Mouse (Mus musculus) kidney, adult 8-10 months (tissue): Measurements from ENCODE around the gene Ager.

Experiments
- DNase-seq, 2 experiments: peaks; one replicate each; pipeline ENCODE4 v3.0.0; 2022

Gene Ager

GRCm38 (mm10) chr17:34635671-34636070 is 38.0 kb downstream of the Ager start:
- no peak for DNase-seq

- DNase-seq = no peak
Measured at GRCm38 (mm10) chr17:34637459-34637858, 39.8 kb downstream of the Ager start.

- DNase-seq = no peak
Measured at GRCm38 (mm10) chr17:34639461-34640255, 42.0 kb downstream of the Ager start.

- DNase-seq = no peak
Measured at GRCm38 (mm10) chr17:34640778-34641601, 43.3 kb downstream of the Ager start.

GRCm38 (mm10) chr17:34641945-34642344 is 44.3 kb downstream of the Ager start:
- no peak for DNase-seq

- DNase-seq = no peak
Measured at GRCm38 (mm10) chr17:34643379-34643778, 45.7 kb downstream of the Ager start.

- DNase-seq = no peak
Measured at GRCm38 (mm10) chr17:34643944-34644343, 46.3 kb downstream of the Ager start.

GRCm38 (mm10) chr17:34644608-34645007 is 46.9 kb downstream of the Ager start, which contains the start of gene Fkbpl:
Gene Fkbpl, plus strand, starts transcription at chr17:34644764.
- DNase-seq = peak; percentile 98

GRCm38 (mm10) chr17:34645256-34645829 is 47.7 kb downstream of the Ager start:
- no peak for DNase-seq

GRCm38 (mm10) chr17:34645831-34646511 is 48.3 kb downstream of the Ager start:
- no peak for DNase-seq

- DNase-seq = peak; percentile 97 to 98
Measured at GRCm38 (mm10) chr17:34646906-34647787, 49.5 kb downstream of the Ager start, which contains the start of gene Atf6b. Gene Atf6b, plus strand, starts transcription at chr17:34647146.

- no peak for DNase-seq
Measured at GRCm38 (mm10) chr17:34648141-34648890, 50.7 kb downstream of the Ager start.

GRCm38 (mm10) chr17:34649106-34649864 is 51.6 kb downstream of the Ager start:
- DNase-seq = no peak
